Mouse (Mus musculus) v-Abl transformed pro-B cells (cell line): ENCODE results near the gene Nab1.

Experiments used
- in situ Hi-C, 2 experiments: fragments of 400-800 bp; cut with MboI; formaldehyde crosslinking; loops; one replicate each; pipeline ENCODE4 v1.15.1; 2025; ENCODE audit not compliant: unreplicated experiment in 2 of 2

Nab1 gene

GRCm38 (mm10) chr1:52419088-52419819 lies 81.2 kb downstream of the Nab1 start:
- in situ Hi-C loops = no loop called here
